Mouse (Mus musculus) G1E-ER4 (cell line): Measurements from ENCODE around the gene Sf3b3. TPM values are rescaled to one million over a fixed set of nuclear protein-coding genes. Genes with fewer than 3 reads are reported as not detected.

Source experiments
- GATA1 ChIP-seq: IDR thresholded peaks from one replicate; pipeline ENCODE4 v1.8.0; 2012; ENCODE audit warnings: low read length, inconsistent platforms
- polyA plus RNA-seq: library from polyadenylated mRNA; stranded (reverse); fragments of >175 nt; gene quantifications from 2 replicates; pipeline ENCODE4 v1.2.3, GENCODE M21; 2012

The Sf3b3 gene
- polyA plus RNA-seq, result 7.1 and 8.9 TPM in 2 replicates

GRCm38 (mm10) chr8:110846405-110847170, at the start of gene Sf3b3, which contains the start of gene Cog4:
TSS of gene Sf3b3 (minus strand) at chr8:110846787.
TSS of gene Cog4 (plus strand) at chr8:110846600.
- no peak for TF ChIP-seq GATA1

- TF ChIP-seq GATA1, result no peak
These were observed 49.2 kb upstream of the Sf3b3 start for GRCm38 (mm10) chr8:110895812-110896211.

GRCm38 (mm10) chr8:110895254-110895653, 48.7 kb upstream of the Sf3b3 start:
- no peak for TF ChIP-seq GATA1

GRCm38 (mm10) chr8:110894851-110895250, 48.3 kb upstream of the Sf3b3 start:
- TF ChIP-seq GATA1, result no peak

- no peak for TF ChIP-seq GATA1
These were observed 46.3 kb upstream of the Sf3b3 start for GRCm38 (mm10) chr8:110892913-110893312.

GRCm38 (mm10) chr8:110892040-110892439, 45.5 kb upstream of the Sf3b3 start:
- no peak for TF ChIP-seq GATA1

- no peak for TF ChIP-seq GATA1
These were observed 43.4 kb upstream of the Sf3b3 start for GRCm38 (mm10) chr8:110889904-110890470.

- TF ChIP-seq GATA1, result no peak
These were observed 42.3 kb upstream of the Sf3b3 start for GRCm38 (mm10) chr8:110888860-110889259.

GRCm38 (mm10) chr8:110888441-110888840, 41.9 kb upstream of the Sf3b3 start:
- no peak for TF ChIP-seq GATA1

- TF ChIP-seq GATA1, result no peak
These were observed 41.0 kb upstream of the Sf3b3 start for GRCm38 (mm10) chr8:110887551-110887950.

GRCm38 (mm10) chr8:110886634-110887033, 40.0 kb upstream of the Sf3b3 start:
- TF ChIP-seq GATA1, result no peak

GRCm38 (mm10) chr8:110883824-110884223, 37.2 kb upstream of the Sf3b3 start:
- TF ChIP-seq GATA1, result no peak

- no peak for TF ChIP-seq GATA1
These were observed 35.2 kb upstream of the Sf3b3 start for GRCm38 (mm10) chr8:110881741-110882310.

GRCm38 (mm10) chr8:110877862-110878261, 31.3 kb upstream of the Sf3b3 start:
- peak; percentile 79 for TF ChIP-seq GATA1

- TF ChIP-seq GATA1, result no peak
These were observed 23.9 kb upstream of the Sf3b3 start for GRCm38 (mm10) chr8:110870501-110870900.

- no peak for TF ChIP-seq GATA1
These were observed 13.3 kb upstream of the Sf3b3 start for GRCm38 (mm10) chr8:110859651-110860501.
